Mouse (Mus musculus) mammary gland, adult 2 months (tissue): ENCODE data around the gene Zcchc9. TPM values are rescaled to one million over a fixed set of nuclear protein-coding genes. Genes with fewer than 3 reads are reported as not detected.

Experiments used
- polyA plus RNA-seq: library from polyadenylated mRNA; depleted of rRNA; stranded (reverse); fragments of >200 nt; gene quantifications from 2 replicates; pipeline ENCODE4 v1.2.3, GENCODE M21; 2012; ENCODE audit warnings: low replicate concordance; rRNA removed

Zcchc9 gene
- polyA plus RNA-seq: 7.0 and 13.3 TPM in 2 replicates

DNA sequence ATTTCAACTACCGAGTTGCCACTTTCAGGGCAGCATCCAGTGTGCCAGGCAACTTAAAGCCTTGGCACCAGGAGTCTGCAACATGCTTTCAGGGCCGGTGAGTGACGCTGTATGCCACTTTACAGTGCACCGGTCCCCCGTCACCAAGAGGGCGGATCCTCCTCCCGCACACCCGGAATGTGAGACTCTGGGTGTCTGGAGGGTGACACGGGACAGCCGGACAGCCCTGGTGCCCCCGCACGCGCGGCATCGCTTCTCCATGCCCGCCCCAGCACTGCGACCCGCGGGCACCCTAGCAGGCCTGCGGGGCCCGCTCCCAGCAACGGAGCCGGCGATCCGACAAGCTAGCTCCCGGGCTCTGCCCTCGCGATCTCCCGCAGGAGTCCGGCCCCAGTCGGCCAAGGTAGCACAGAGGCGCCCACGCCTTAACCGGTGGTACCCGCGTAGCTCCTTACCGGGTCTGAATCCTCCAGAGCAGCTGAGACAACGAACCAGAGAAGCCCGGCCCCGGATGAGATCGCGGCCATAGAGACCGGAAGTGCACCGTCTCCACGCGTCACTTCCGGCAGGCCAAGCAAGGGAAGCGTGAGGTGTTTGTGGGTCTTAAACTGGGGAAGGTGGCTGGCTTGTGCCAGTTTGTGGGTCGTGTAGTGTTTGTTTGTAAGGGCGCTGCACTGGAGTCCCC lies at the start of gene Zcchc9:
Zcchc9 (minus strand) TSS at position 551 of the 685 bp plus-strand sequence.

Other genes starting within 250 kb of the Zcchc9 start
- gene Acot12, start 66.2 kb downstream of the Zcchc9 start, polyA plus RNA-seq: 0.07 and 0.22 TPM in 2 replicates
- gene Ckmt2, start 69.2 kb upstream of the Zcchc9 start, polyA plus RNA-seq: 0.11 and 204 TPM in 2 replicates